Mouse (Mus musculus): ENCODE results near the gene Abhd14a. TPM values are rescaled to one million over a fixed set of nuclear protein-coding genes. Genes with fewer than 3 reads are reported as not detected.

Abhd14a gene
- total RNA-seq, 2 experiments from 2014 or later, result 18.3 to 21.3 TPM

DNA sequence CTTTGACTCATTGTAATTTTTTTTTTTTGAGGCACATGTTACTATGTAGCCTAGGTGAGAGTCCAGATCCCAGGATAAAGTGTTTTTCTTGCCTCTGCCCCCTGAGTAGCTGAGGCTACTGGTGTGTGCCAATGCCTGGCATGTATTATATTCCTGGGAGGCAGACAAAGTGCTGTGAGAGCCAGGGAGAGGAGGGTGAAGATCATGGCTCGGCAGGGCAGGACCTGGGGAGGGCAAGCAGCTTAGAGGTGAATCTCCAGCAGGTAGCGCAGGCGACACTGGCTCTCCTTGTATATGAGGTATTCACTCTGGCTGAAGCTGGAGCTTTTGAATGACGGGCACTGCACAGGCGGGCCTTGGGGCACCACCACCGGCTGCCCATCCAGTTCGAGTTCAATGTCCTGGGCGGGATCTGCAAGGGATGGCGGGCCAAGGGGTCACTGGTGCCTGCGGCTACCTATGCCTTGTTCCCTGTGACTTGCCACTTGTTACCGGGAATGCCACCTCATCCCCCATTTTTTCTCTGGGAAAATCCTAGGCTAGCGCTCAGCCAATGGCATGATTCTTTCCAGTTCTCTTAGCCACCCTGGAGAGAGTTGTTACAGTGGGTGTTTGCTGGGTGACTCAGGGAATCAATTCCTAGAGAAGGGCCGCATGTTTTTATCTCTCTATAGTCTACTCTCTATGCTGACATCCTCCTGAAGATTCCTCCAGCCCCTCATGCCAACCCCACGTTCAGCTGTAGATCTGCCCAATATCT lies 23.7 kb upstream of the Abhd14a start:
- peak in 1 of 2 experiments; percentile 18 for DNase-seq (ENCODE audit: low spot score in 2 of 2)

DNA sequence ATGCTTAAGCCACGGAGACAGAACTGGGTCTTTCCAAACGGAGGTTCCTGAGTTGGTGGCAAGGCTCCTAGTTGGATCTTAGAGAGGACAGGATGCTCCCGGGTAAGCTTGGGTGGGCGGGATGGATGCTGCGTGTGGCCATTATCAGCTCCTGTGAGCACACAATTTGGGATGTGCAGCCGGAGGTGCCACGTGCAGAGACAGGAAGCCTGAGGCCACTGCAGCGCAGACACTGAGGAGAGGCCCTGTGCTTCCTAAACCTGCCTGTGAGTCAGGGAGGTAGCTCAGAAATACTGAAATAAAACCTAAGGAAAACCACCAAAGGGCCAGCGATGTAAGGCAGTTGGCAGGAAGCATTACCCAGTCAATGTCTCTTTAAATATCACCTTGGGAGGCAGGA lies 22.3 kb upstream of the Abhd14a start:
- no peak for DNase-seq (ENCODE audit: low spot score in 2 of 2)

DNA sequence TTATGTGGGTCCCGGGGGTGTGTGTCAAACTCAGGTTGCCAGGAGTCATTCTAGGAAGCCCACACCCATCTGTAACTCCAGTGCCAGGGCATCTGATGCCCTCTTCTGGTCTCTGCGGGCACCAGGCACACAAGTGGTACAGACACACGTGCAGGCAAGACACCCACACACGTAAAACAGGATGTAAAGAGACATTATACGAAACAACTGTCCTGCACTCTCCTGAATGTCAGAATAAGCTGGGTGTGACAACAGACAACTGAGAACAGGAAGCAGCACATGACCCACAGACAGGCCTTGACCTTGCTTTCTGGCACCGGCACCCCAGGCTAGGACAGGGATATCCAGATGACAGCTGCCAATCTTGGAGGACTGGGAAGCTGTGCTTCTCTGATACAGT lies 21.8 kb upstream of the Abhd14a start:
- DNase-seq (ENCODE audit: low spot score in 2 of 2), result no peak

DNA sequence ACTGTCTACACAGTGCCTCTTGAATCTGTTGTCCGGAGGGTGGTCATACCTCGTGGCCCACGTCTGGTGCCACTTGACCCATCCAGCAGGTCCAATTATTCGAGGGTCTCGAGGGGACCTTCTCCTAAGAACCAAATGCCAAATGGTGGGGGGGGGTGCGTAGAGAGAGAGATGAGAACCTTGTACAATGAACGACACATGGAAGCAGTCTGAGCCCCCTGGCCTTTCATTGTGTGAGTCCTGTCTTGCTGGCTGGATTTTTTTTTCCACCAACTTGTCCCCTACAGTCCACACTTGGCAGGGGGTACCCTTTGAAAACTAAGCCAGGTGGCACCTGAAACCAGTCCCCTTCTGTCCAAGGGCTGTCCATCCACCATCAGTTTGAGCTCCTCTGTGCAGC lies 20.3 kb upstream of the Abhd14a start:
- DNase-seq (ENCODE audit: low spot score in 2 of 2), result no peak

DNA sequence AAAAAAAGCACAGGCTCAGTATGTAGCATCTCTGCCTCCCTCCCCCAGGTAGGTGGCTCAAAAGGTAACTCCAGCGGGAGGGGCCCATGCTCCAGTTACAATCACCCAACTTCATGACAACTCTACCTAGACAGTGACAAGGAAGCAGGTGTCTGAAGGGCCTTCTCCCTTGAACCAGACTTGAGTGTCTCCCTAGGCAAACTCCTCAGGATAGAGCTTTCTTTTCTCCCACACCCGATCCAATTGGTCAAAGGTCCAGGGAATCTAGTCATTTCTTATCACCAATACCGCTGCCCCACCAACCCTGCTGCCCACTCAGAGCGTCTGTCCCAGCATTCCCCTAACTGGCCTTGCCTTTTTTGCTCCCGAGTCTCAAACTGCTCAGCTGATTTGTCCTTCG lies 19.2 kb upstream of the Abhd14a start:
- DNase-seq (ENCODE audit: low spot score in 2 of 2), result no peak

DNA sequence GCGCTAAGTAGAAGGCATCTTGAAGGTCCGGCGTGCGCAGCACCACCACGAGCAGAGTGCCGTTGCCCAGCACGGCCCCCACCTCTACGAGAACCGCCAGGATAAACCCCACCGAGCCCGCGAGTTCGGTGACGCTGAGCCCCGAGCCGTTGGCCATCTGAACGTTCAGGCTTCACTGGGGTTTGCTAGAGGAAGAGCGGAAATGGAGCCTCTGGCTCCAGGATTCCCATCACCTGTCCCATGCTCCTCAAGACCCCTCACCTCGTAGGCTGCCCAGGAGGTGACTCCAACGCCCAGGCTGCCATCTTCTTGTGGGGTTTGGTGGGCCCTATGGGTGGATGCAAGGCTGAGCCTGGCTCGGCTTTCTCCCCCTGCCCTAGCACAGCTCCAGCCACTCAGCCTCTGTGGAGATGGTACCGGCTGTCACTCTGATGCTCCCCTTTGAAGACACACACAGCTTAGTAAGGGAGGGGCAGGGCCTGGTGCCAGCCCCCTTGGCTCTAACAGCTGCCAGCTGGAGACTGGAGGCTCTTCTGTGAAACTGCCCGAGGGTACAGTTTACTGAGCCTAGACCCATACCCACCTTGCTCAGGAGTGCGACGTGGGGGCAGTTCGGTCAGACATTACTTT lies 18.2 kb upstream of the Abhd14a start, which contains the start of gene Gpr62:
Gene Gpr62, minus strand, starts transcription at position 368 of the 630 bp plus-strand sequence.
- DNase-seq (ENCODE audit: low spot score in 2 of 2), result no peak

DNA sequence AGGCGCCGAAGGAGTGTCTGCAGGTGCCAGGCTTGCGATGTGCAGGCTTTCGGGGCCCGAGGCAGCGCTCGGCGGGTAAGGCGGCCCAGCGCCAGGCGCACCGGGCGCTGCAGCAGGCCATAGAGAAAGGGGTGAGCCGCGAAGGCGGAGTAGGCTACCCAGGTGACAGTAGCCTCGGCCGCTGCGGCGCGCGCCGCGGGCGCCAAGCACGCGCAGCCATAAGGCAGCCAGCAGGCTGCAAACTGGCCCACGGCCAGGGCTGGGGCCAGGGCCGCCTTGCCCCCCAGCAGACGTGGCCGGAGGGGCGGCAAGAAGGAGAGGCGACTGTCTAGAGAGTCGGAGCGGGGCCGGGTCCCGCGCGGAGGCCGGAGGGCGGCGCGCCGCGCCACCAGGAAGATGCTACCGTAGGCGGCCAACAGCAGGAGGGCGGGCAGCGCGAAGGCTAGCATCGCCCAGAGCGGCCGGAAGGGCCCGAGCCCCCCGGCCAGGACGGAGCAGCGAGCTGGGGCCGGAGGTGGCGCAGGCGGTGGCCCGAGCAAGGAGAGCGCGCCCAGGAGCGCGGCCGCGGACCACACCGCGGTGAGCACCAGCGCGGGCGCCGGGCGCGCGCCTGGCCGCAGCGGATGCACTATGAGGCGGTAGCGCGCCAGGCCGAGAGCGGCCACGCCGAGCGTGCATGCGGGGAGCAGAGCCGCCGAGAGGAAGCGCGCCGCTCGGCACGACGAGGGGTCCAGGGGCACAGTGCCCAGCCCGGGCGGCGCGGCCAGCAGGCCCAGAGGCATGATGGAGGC lies 17.5 kb upstream of the Abhd14a start:
- peak in 1 of 2 experiments; percentile 39 for DNase-seq (ENCODE audit: low spot score in 2 of 2)

DNA sequence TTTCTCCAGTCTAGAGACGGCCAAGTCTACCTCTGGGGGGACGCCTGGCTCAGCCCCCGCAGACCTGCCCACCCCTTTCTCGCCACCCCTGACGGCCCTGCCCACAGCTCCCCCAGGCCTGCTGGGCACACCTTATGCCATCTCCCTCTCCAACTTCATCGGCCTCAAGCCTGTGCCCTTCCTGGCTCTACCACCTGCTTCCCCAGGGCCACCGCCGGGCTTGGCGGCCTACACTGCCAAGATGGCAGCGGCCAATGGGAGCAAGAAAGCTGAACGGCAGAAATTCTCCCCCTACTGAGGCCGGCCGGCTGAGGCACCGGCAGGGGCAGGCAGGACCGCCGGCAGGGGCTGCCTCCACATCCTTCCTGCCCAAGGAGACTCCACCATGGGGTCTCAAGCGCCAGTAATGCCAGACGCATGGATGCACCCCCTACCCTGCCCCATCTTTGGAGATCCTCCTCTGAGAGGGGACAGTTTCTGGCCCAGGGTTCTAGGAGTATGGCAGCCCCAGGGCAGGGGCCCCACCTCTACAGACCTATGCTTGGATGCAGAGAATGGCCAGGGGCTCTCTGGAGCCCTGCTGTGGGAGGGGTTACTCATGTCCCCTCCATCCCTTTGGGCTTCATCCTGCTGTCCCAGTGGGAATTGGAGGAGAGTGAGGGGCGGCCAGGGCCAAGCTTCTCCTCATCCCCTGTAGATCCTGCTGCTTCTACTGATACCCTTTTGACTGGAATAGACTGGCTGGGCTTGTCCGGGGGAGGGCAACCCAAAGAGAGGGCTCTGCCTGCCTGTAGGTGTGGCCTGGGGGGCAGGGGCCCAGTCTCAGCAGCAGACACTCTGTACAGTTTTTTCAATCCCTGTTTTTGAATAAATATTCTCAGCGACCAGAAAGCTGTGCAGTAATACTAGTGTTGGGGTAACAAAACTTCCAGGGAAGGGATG lies 15.9 kb upstream of the Abhd14a start:
- DNase-seq (ENCODE audit: low spot score in 2 of 2), result no peak

DNA sequence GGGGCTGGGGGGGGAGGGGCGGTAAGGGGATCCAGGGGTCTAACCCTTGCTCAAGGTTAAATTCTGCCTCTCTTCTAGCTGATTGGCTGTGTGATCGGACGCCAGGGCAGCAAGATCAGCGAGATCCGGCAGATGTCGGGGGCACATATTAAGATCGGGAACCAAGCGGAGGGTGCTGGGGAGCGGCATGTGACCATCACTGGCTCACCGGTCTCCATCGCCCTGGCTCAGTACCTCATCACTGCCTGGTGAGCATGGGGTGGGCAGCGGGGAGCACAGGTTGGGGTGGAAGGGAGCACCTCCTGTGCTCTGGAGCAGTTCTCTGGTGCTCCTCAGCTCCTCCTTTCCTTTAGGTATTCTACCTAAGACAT lies 14.9 kb upstream of the Abhd14a start:
- no peak for DNase-seq (ENCODE audit: low spot score in 2 of 2)

DNA sequence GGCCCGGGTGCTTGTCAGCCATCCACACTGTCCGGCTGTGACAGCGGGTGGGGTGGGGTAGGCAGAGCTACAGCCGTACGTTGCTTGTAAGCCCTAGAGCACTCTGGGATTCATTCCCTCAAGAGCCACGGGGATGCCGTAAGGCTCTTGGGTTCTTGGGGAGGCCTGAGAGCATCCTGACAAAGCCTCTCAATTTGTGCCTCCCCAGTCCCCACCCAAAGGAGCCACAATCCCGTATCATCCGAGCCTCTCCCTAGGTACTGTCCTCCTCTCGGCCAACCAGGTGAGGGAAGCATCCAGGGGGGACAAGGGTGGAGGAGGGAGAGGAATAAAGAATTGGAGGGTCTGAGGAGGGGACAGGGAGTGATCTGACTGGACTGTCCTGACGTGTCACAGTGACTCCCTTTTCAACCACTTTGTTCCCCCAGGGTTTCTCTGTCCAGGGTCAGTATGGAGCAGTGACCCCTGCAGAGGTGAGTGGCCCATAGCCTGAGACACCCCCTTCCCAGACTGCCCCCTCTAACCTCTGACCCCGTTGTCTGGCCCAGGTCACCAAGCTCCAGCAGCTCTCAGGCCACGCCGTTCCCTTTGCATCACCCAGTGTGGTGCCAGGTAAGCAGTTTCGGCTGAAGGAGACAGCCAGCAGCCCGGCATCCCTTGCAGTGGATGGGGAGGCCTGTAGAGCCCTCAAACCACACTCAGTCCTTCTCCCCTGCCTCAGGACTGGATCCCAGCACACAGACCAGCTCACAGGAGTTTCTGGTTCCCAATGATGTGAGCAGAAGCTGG lies 14.4 kb upstream of the Abhd14a start:
- no peak for DNase-seq (ENCODE audit: low spot score in 2 of 2)

DNA sequence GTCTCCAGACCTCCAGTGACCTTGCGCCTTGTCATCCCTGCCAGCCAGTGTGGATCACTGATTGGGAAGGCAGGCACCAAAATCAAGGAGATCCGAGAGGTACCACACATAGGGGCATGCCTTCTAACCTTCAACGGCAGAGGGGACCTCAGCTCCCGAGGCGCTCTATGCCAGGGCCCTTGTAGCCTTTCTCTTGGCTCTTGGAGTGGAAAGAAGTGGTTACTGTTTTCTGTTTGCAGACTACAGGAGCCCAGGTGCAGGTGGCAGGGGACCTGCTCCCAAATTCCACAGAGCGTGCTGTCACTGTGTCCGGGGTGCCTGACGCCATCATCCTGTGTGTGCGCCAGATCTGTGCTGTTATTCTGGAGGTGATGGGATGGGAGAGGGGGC lies 13.5 kb upstream of the Abhd14a start:
- DNase-seq (ENCODE audit: low spot score in 2 of 2), result no peak

DNA sequence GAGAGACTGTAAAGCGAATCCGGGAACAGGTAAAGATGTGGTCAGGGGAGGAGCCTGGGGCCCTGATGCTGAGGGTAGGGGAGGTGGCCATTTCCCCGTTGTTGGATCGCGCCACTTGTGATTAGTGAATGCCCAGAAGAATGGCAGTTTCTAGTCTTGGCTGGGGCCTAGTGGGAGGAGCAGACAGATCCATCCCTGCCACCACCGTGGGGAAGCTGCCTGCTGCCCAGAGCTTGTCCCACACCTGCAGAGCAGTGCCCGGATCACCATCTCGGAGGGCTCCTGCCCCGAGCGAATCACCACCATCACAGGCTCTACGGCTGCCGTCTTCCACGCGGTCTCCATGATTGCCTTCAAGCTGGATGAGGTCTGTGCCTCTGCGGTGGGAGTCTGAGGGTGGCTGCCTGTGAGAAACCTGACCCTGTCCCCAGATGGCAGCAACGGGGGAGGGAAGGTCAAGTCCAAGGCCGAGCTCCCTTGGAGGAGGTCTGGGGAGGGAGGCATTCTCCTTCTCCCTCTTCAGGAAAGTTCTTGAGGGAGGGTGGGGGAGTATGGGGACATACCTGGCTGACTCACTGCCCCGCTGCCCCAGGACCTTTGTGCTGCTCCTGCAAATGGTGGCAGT lies 13.0 kb upstream of the Abhd14a start:
- no peak for DNase-seq (ENCODE audit: low spot score in 2 of 2)

DNA sequence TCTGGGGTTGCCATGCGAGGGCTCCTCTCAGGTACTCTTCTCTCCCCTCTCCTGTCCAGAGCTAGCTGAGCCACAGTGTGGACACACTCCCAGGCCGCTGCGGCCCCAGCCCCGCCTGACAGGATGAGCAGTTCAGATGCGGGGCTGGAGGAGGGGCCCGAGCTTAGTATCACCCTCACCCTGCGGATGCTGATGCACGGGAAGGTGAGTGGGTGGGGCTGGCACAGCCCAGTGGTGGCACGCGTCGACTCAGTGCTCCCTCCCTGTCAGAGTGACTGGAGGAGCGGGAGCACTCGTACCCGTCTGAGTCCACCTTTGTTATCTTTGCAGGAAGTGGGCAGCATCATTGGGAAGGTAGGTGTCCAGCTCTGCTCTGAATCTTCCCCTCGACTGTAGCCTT lies 12.5 kb upstream of the Abhd14a start:
- DNase-seq (ENCODE audit: low spot score in 2 of 2), result no peak

DNA sequence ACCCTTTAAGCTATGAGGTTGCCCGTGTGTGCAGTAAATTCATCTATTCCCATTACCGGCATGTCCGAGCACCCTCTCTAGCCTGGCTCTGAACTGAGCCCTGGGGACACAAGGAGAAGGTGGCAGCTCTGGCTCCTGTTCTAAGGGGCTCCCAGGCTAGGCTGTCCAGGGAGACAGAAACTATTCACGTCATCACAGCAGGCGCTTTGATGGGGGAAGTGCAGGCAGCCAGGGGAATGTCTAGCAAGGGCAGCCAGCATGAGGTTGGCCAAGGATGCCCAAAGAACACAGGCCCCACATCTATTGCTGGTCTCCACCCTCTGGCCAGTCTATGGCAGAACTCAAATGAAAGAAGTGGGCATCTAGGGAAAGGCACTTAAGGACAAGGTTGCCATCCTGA lies 10.4 kb upstream of the Abhd14a start:
- no peak for DNase-seq (ENCODE audit: low spot score in 2 of 2)

DNA sequence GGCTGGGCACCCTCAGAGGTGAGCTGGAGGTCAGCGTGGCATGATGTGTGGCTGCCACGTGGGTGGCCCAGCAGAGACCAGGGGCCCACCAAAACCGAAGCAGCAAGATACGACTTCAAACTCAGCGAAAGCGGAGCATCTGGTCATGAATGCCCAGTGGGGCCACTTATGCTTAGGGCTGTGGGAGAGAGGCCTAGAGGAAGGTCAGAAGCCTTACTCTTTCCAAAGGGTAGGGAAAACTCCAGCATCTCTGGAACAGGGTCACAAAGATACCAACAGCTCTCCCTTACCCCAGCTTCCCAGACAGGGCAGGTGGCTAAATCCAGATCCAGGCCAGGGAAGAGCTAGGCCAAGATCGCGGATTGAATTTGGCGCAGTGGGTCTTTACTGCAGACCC lies 9.7 kb upstream of the Abhd14a start:
- DNase-seq (ENCODE audit: low spot score in 2 of 2), result no peak

DNA sequence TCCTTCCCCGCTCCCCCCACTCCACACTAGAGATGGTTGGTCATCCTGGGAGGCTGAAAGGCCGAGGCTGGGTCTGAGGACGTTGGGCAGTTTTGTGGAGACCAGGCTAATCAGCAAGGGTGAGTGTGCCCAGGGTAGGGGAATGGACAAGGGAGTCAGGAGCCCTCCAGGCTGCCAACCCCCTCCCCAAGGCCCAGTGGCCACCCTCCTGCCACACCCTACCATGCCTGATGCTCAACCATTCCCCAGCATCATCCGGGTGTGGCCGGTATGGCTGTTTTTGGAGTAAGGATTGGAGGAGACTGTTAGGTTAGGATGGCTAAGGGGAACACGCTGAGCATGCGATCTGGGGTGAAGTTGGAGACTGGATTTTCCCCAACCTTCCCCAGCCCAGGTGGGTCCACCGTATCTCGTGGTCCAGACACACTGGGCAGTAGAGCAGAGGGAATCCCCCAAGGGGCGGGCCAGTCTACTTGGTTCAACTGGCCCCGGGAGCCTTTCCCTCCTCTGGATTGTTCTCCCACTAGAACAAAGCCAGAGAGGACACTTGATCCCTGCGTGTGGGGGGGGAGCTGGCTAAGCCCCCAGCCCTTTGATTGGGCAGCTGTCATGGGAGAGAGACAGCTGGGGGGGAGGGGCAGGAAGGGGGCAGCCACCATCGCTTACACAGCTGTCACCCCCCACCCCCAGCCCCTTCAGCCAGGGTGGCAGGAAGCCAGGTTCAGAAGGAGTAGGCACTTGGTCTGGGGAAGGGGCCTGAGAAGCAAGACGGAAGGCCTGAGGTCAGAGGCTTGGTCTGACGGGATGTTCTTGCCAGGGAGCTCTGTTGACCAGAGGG lies 9.1 kb upstream of the Abhd14a start:
- DNase-seq (ENCODE audit: low spot score in 2 of 2), result no peak

DNA sequence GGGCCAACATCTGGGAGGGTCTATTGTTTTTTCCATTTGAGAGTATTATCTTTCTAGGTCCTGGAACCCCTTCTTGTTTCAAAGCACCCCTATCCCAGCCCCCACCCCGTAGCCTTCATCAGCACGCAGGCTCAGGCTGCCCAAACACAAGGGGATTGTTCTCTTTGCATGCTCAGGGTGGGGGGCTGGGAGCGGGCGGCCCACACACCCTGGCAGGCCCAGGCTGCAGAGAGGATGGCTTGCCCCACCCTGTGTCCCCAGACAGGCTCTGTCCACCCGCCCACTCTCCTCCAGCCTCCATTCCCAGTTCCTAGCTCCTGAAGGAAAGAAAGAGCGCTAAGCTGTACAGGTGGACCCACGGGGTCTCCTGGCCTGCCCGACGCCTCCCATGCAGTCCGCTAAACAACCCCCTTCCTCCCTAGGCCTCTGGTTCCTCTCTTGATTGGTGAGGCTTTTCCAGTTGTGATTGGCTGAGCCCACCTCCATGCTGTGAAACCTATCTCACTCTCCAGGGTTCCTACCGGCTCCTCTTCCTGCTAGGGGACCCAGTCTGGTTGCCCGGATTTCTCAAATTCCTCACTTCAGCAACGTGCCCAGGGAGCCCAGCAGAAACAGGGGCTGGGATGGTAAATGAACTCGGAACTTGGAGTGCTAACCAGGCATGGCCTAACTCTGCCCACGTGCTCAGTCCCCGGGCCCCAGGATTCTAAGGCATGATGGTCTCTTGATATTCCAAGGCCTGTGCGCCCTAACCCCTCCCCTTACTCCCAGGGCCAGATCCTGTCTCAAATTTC lies 7.6 kb upstream of the Abhd14a start:
- DNase-seq (ENCODE audit: low spot score in 2 of 2), result no peak
